Mouse (Mus musculus): ENCODE results near the gene Tmem240. TPM values are rescaled to one million over a fixed set of nuclear protein-coding genes. Genes with fewer than 3 reads are reported as not detected.
A peak's percentile ranks its signal among the peaks of the same experiment; 100 is the strongest.

The Tmem240 gene
- polyA plus RNA-seq, 1 experiment from 2014 or later = 0.79 TPM

GRCm38 (mm10) chr4:155770626-155771025 lies 36.0 kb downstream of the Tmem240 start:
- H3K27ac ChIP-seq (replicated peaks; ENCODE audit: low read depth, low read length) = no peak overlapping the region
- peak overlapping the region; percentile 81 for H3K4me2 ChIP-seq (ENCODE audit: low read depth, severe bottlenecking)
- no peak; the same call in 1 of the 2 replicates for ATAC-seq (ENCODE audit: insufficient number of reproducible peaks, low FRiP score, low TSS enrichment, low read depth)
- no peaks in the 10 kb centered on the region for H3K36me3 ChIP-seq (ENCODE audit: control insufficient read depth, insufficient read depth, low read length)
- peaks cover 21% of the 10 kb centered on the region; the same call in 1 of the 2 replicates for H3K4me1 ChIP-seq (ENCODE audit: control insufficient read depth, insufficient read depth, low read length)
- peak overlapping the region; percentile 91 for H3K9ac ChIP-seq (ENCODE audit: low read length)
- no peaks in the 10 kb centered on the region for H3K27me3 ChIP-seq (ENCODE audit: control insufficient read depth, insufficient read depth, low read length)
- no peak for DNase-seq (ENCODE audit: low spot score)
- WGBS = 43% methylated on average over 24 of the region's 24 CpGs
- peak overlapping the region; percentile 49 for H3K4me3 ChIP-seq (ENCODE audit: low read depth, low read length)
- H3K9me3 ChIP-seq (ENCODE audit: control insufficient read depth, low read length) = no peaks in the 10 kb centered on the region

GRCm38 (mm10) chr4:155771706-155772105 lies 37.1 kb downstream of the Tmem240 start:
- Histone ChIP-seq H3K4me1 (ENCODE audit: control insufficient read depth, insufficient read depth, low read length) (peaks cover 21% of the 10 kb centered on the region; the same call in 1 of the 2 replicates), H3K4me2 (ENCODE audit: low read depth, severe bottlenecking) (no peak overlapping the region), H3K36me3 (ENCODE audit: control insufficient read depth, insufficient read depth, low read length) (no peaks in the 10 kb centered on the region), H3K9ac (ENCODE audit: low read length) (no peak overlapping the region), H3K27ac (replicated peaks; ENCODE audit: low read depth, low read length) (no peak overlapping the region), H3K4me3 (ENCODE audit: low read depth, low read length) (no peak overlapping the region), H3K9me3 (ENCODE audit: control insufficient read depth, low read length) (no peaks in the 10 kb centered on the region), H3K27me3 (ENCODE audit: control insufficient read depth, insufficient read depth, low read length) (no peaks in the 10 kb centered on the region)
- no peak for ATAC-seq (ENCODE audit: insufficient number of reproducible peaks, low FRiP score, low TSS enrichment, low read depth)
- 86% methylated on average over 2 of the region's 2 CpGs for whole genome bisulfite sequencing
- DNase-seq (ENCODE audit: low spot score) = no peak

GRCm38 (mm10) chr4:155772786-155773185 lies 38.2 kb downstream of the Tmem240 start:
- ATAC-seq (ENCODE audit: insufficient number of reproducible peaks, low FRiP score, low TSS enrichment, low read depth) (no peak), DNase-seq (ENCODE audit: low spot score) (no peak)
- no peaks in the 10 kb centered on the region for H3K9me3 ChIP-seq (ENCODE audit: control insufficient read depth, low read length)
- no peak overlapping the region for H3K4me2 ChIP-seq (ENCODE audit: low read depth, severe bottlenecking)
- peaks cover 21% of the 10 kb centered on the region; the same call in 1 of the 2 replicates for H3K4me1 ChIP-seq (ENCODE audit: control insufficient read depth, insufficient read depth, low read length)
- H3K27ac ChIP-seq (replicated peaks; ENCODE audit: low read depth, low read length) = no peak overlapping the region
- 88% methylated on average over 13 of the region's 13 CpGs for WGBS
- H3K27me3 ChIP-seq (ENCODE audit: control insufficient read depth, insufficient read depth, low read length) = no peaks in the 10 kb centered on the region
- no peak overlapping the region for H3K4me3 ChIP-seq (ENCODE audit: low read depth, low read length)
- no peaks in the 10 kb centered on the region for H3K36me3 ChIP-seq (ENCODE audit: control insufficient read depth, insufficient read depth, low read length)
- no peak overlapping the region for H3K9ac ChIP-seq (ENCODE audit: low read length)

DNA sequence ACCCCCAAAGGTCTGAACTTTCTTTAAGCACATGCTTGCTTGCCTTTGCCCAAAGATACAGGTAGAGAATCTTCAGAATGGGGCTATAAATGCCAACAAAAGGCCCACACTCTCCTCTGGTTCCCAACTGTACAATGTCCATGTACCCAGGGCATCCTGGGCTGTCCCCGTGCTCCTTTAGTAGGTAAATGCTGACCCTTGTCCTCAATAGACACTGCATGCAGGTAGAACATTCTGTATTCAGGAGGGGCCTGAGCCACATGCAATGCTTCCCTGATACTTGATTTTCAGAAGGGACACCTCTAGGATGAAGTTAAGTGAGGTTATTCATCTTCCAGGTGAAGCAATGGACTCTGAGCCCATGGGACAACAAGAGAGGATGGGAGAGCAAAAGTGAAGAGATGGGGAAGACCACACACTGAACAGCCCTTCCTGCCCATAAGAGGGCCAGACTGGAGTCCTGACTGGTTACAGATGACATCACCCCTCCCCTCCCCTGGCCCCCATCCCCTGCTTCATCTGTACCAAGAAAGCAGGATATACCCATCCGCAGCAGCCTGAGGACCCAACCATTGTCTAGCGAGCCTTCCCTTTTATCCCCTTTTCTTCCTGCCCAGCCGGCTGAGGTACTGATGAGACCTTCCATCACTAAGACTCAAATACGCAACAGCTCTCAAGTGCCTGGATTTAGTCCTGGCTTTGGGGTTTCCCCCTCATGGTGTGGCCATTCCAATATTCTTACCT lies 38.9 kb downstream of the Tmem240 start:
- Histone ChIP-seq H3K4me2 (ENCODE audit: low read depth, severe bottlenecking) (peak overlapping the region; percentile 76), H3K36me3 (ENCODE audit: control insufficient read depth, insufficient read depth, low read length) (no peaks in the 10 kb centered on the region), H3K27ac (replicated peaks; ENCODE audit: low read depth, low read length) (no peak overlapping the region), H3K4me3 (ENCODE audit: low read depth, low read length) (peak overlapping the region; percentile 38), H3K27me3 (ENCODE audit: control insufficient read depth, insufficient read depth, low read length) (no peaks in the 10 kb centered on the region), H3K4me1 (ENCODE audit: control insufficient read depth, insufficient read depth, low read length) (peaks cover 21% of the 10 kb centered on the region; the same call in 1 of the 2 replicates), H3K9me3 (ENCODE audit: control insufficient read depth, low read length) (no peaks in the 10 kb centered on the region), H3K9ac (ENCODE audit: low read length) (no peak overlapping the region)
- WGBS = 48% methylated on average over 5 of the region's 5 CpGs
- DNase-seq (ENCODE audit: low spot score) (no peak), ATAC-seq (ENCODE audit: insufficient number of reproducible peaks, low FRiP score, low TSS enrichment, low read depth) (no peak)

GRCm38 (mm10) chr4:155774280-155774754 lies 39.7 kb downstream of the Tmem240 start, which contains the start of gene Vwa1:
Gene Vwa1 (minus strand): TSS chr4:155774698.
- no peak within 1 kb of the TSS for H3K27ac ChIP-seq (replicated peaks; ENCODE audit: low read depth, low read length)
- H3K9ac ChIP-seq (ENCODE audit: low read length) = peak within 1 kb of the TSS; percentile 40; the same call in 1 of the 2 replicates
- no peaks in the 10 kb centered on the region for H3K36me3 ChIP-seq (ENCODE audit: control insufficient read depth, insufficient read depth, low read length)
- H3K27me3 ChIP-seq (ENCODE audit: control insufficient read depth, insufficient read depth, low read length) = no peaks in the 10 kb centered on the region
- peak within 1 kb of the TSS; percentile 38 for H3K4me3 ChIP-seq (ENCODE audit: low read depth, low read length)
- 2% methylated on average over 35 of the region's 35 CpGs for WGBS
- ATAC-seq (ENCODE audit: insufficient number of reproducible peaks, low FRiP score, low TSS enrichment, low read depth) (peak; percentile 72), DNase-seq (ENCODE audit: low spot score) (peak; percentile 94)
- H3K4me1 ChIP-seq (ENCODE audit: control insufficient read depth, insufficient read depth, low read length) = peaks cover 21% of the 10 kb centered on the region; the same call in 1 of the 2 replicates
- H3K4me2 ChIP-seq (ENCODE audit: low read depth, severe bottlenecking) = peak within 1 kb of the TSS; percentile 76
- H3K9me3 ChIP-seq (ENCODE audit: control insufficient read depth, low read length) = no peaks in the 10 kb centered on the region

GRCm38 (mm10) chr4:155774971-155775740 lies 40.6 kb downstream of the Tmem240 start:
- Histone ChIP-seq H3K9ac (ENCODE audit: low read length) (no peak overlapping the region), H3K27me3 (ENCODE audit: control insufficient read depth, insufficient read depth, low read length) (no peaks in the 10 kb centered on the region), H3K4me2 (ENCODE audit: low read depth, severe bottlenecking) (peak overlapping the region; percentile 76), H3K36me3 (ENCODE audit: control insufficient read depth, insufficient read depth, low read length) (no peaks in the 10 kb centered on the region), H3K27ac (replicated peaks; ENCODE audit: low read depth, low read length) (no peak overlapping the region), H3K4me3 (ENCODE audit: low read depth, low read length) (no peak overlapping the region), H3K9me3 (ENCODE audit: control insufficient read depth, low read length) (no peaks in the 10 kb centered on the region), H3K4me1 (ENCODE audit: control insufficient read depth, insufficient read depth, low read length) (peaks cover 18% of the 10 kb centered on the region; the same call in 1 of the 2 replicates)
- ATAC-seq (ENCODE audit: insufficient number of reproducible peaks, low FRiP score, low TSS enrichment, low read depth) = no peak
- WGBS = 61% methylated on average over 9 of the region's 9 CpGs
- no peak for DNase-seq (ENCODE audit: low spot score)

- no peak overlapping the region for H3K27ac ChIP-seq (replicated peaks; ENCODE audit: low read depth, low read length)
- no peak overlapping the region for H3K9ac ChIP-seq (ENCODE audit: low read length)
- no peak overlapping the region for H3K4me3 ChIP-seq (ENCODE audit: low read depth, low read length)
- H3K4me1 ChIP-seq (ENCODE audit: control insufficient read depth, insufficient read depth, low read length) = peaks cover 12% of the 10 kb centered on the region; the same call in 1 of the 2 replicates
- H3K4me2 ChIP-seq (ENCODE audit: low read depth, severe bottlenecking) = no peak overlapping the region
- DNase-seq (ENCODE audit: low spot score) (no peak), ATAC-seq (ENCODE audit: insufficient number of reproducible peaks, low FRiP score, low TSS enrichment, low read depth) (no peak)
- no peaks in the 10 kb centered on the region for H3K27me3 ChIP-seq (ENCODE audit: control insufficient read depth, insufficient read depth, low read length)
- 83% methylated on average over 3 of the region's 3 CpGs for WGBS
- H3K9me3 ChIP-seq (ENCODE audit: control insufficient read depth, low read length) = no peaks in the 10 kb centered on the region
- H3K36me3 ChIP-seq (ENCODE audit: control insufficient read depth, insufficient read depth, low read length) = no peaks in the 10 kb centered on the region
Measured at GRCm38 (mm10) chr4:155775855-155776254, 41.3 kb downstream of the Tmem240 start.

GRCm38 (mm10) chr4:155776704-155777335 lies 42.2 kb downstream of the Tmem240 start:
- Histone ChIP-seq H3K4me2 (ENCODE audit: low read depth, severe bottlenecking) (no peak overlapping the region), H3K9ac (ENCODE audit: low read length) (0 out of 2 replicates have a peak overlapping the region, but pooled peaks have one; percentile 12), H3K36me3 (ENCODE audit: control insufficient read depth, insufficient read depth, low read length) (no peaks in the 10 kb centered on the region), H3K27me3 (ENCODE audit: control insufficient read depth, insufficient read depth, low read length) (no peaks in the 10 kb centered on the region), H3K4me1 (ENCODE audit: control insufficient read depth, insufficient read depth, low read length) (peaks cover 12% of the 10 kb centered on the region; the same call in 1 of the 2 replicates), H3K27ac (replicated peaks; ENCODE audit: low read depth, low read length) (no peak overlapping the region), H3K4me3 (ENCODE audit: low read depth, low read length) (no peak overlapping the region), H3K9me3 (ENCODE audit: control insufficient read depth, low read length) (no peaks in the 10 kb centered on the region)
- ATAC-seq (ENCODE audit: insufficient number of reproducible peaks, low FRiP score, low TSS enrichment, low read depth) = no peak
- no peak for DNase-seq (ENCODE audit: low spot score)
- 59% methylated on average over 2 of the region's 2 CpGs for WGBS

Data from limb, embryonic 11.5 days (tissue).